10 mouse cellular contexts compared by ENCODE assay signal in genomic region chr10:96733581-96733980, GRCm38 (mm10).
"Had no signal": no experiment of that assay in that cellular context is flagged by ENCODE, and none has a peak within 500 bp of the region (broad histone marks: within the 10 kb centered on the region; RNA-seq: fewer than 3 reads in every experiment).

No protein-coding gene starts in this region.

- H3K36me3 ChIP-seq: liver, embryonic 15.5 days; midbrain, embryonic 15.5 days; neural tube, embryonic 12.5 days had no signal

- H3K27ac ChIP-seq: liver, embryonic 15.5 days; midbrain, embryonic 15.5 days; neural tube, embryonic 12.5 days; stomach, postnatal 0 days had no signal

- ATAC-seq: lung, postnatal 0 days; midbrain, embryonic 15.5 days had no signal

- H3K9me3 ChIP-seq: liver, embryonic 15.5 days; midbrain, embryonic 15.5 days; neural tube, embryonic 12.5 days had no signal

- H3K27me3 ChIP-seq: liver, embryonic 15.5 days; midbrain, embryonic 15.5 days; neural tube, embryonic 12.5 days had no signal

- DNase-seq: kidney, postnatal 14 days; left cerebral cortex, postnatal 4 days; lung, adult 2 months; lung, postnatal 36 days; thymus, postnatal 14 days had no signal

- H3K4me3 ChIP-seq: liver, embryonic 15.5 days; midbrain, embryonic 15.5 days; neural tube, embryonic 12.5 days had no signal

- H3K9ac ChIP-seq: liver, embryonic 15.5 days; midbrain, embryonic 15.5 days; neural tube, embryonic 12.5 days had no signal

- H3K4me1 ChIP-seq: liver, embryonic 15.5 days; midbrain, embryonic 15.5 days; neural tube, embryonic 12.5 days had no signal
